ENCODE assay signal across 27 mouse cellular contexts in genomic region chr8:95181850-95182249, GRCm38 (mm10). TPM values are rescaled to one million over a fixed set of nuclear protein-coding genes. Genes with fewer than 3 reads are reported as not detected.
DNase-seq lines count a peak whose midpoint lies in the region; ATAC-seq and TF ChIP-seq lines count a peak whose summit lies in the region.
"Had no signal": no experiment of that assay in that cellular context is flagged by ENCODE, and none has a peak within 500 bp of the region (broad histone marks: within the 10 kb centered on the region; RNA-seq: fewer than 3 reads in every experiment).

No protein-coding gene starts in this region.

- no peaks in the 10 kb centered on the region for H3K9me3 ChIP-seq in liver, embryonic 12.5 days (replicated peaks)
- no peaks in the 10 kb centered on the region for H3K9me3 ChIP-seq in liver, embryonic 14.5 days (ENCODE audit: control insufficient read depth, low read length)
- H3K9me3 ChIP-seq in forebrain, embryonic 16.5 days (ENCODE audit: control insufficient read depth, low read length), result no peaks in the 10 kb centered on the region
- H3K9me3 ChIP-seq: embryonic facial prominence, embryonic 12.5 days; embryonic facial prominence, embryonic 15.5 days; heart, embryonic 12.5 days; heart, embryonic 15.5 days; hindbrain, embryonic 12.5 days; hindbrain, embryonic 15.5 days had no signal

- peak; percentile 31; the same call in 1 of the 2 replicates for TF ChIP-seq EP300 in liver, embryonic 14.5 days (IDR thresholded peaks at IDR 0.05; ENCODE audit: low read depth)

- no peak overlapping the region for H3K9ac ChIP-seq in liver, embryonic 12.5 days
- no peak overlapping the region for H3K9ac ChIP-seq in liver, embryonic 14.5 days (replicated peaks)
- H3K9ac ChIP-seq in forebrain, embryonic 16.5 days (replicated peaks; ENCODE audit: low read depth, low read length), result no peak overlapping the region
- H3K9ac ChIP-seq: embryonic facial prominence, embryonic 12.5 days; embryonic facial prominence, embryonic 15.5 days; heart, embryonic 12.5 days; heart, embryonic 15.5 days; hindbrain, embryonic 12.5 days; hindbrain, embryonic 15.5 days had no signal

- 23% methylated on average over 7 of the region's 7 CpGs for WGBS in liver, embryonic 12.5 days (ENCODE audit: insufficient replicate concordance)
- WGBS in liver, embryonic 14.5 days (ENCODE audit: insufficient replicate concordance), result 14% methylated on average over 7 of the region's 7 CpGs
- WGBS in forebrain, embryonic 16.5 days, result 71% methylated on average over 7 of the region's 7 CpGs

- peak overlapping the region; percentile 10 for H3K4me2 ChIP-seq in liver, embryonic 12.5 days
- H3K4me2 ChIP-seq in liver, embryonic 14.5 days (ENCODE audit: low read depth), result no peak overlapping the region
- H3K4me2 ChIP-seq in forebrain, embryonic 16.5 days (ENCODE audit: low read length), result no peak overlapping the region
- H3K4me2 ChIP-seq: embryonic facial prominence, embryonic 12.5 days; embryonic facial prominence, embryonic 15.5 days; heart, embryonic 12.5 days; heart, embryonic 15.5 days; hindbrain, embryonic 12.5 days; hindbrain, embryonic 15.5 days had no signal

- H3K36me3 ChIP-seq in liver, embryonic 12.5 days, result no peaks in the 10 kb centered on the region
- H3K36me3 ChIP-seq in liver, embryonic 14.5 days (replicated peaks; ENCODE audit: control insufficient read depth, insufficient read depth, low read depth), result no peaks in the 10 kb centered on the region
- no peaks in the 10 kb centered on the region for H3K36me3 ChIP-seq in forebrain, embryonic 16.5 days (ENCODE audit: control insufficient read depth, insufficient read depth)
- H3K36me3 ChIP-seq: embryonic facial prominence, embryonic 12.5 days; embryonic facial prominence, embryonic 15.5 days; heart, embryonic 12.5 days; heart, embryonic 15.5 days; hindbrain, embryonic 12.5 days; hindbrain, embryonic 15.5 days had no signal

- no peak for DNase-seq in liver
- peak; percentile 13 for DNase-seq in c-Kit-positive CD71-positive TER-119-negative erythroid progenitor cells, embryonic 14.5 days (ENCODE audit: low read depth)
- no peak for DNase-seq in liver, embryonic 14.5 days (ENCODE audit: low read depth in 3 of 3, low spot score in 3 of 3)
- no peak for DNase-seq in right cerebral cortex, postnatal 36 days (ENCODE audit: low spot score in 2 of 2)
- DNase-seq in layer of hippocampus, adult 18-20 months (ENCODE audit: low spot score in 2 of 2), result no peak
- DNase-seq: adrenal gland, postnatal 10 days; adrenal gland, postnatal 36 days; B cell, adult 2 months; cerebellum, adult 11 months; cerebellum, adult 2 months; cerebellum, adult 9-11 months; cerebellum, postnatal 25 days; gastrocnemius, postnatal 25 days; heart, adult 18-20 months; heart, postnatal 10 days; heart, postnatal 36 days had no signal

- ATAC-seq in liver, embryonic 12.5 days, result 0 out of 2 replicates have a peak, but pooled peaks have one; percentile 24
- ATAC-seq in liver, embryonic 14.5 days (ENCODE audit: insufficient read depth), result no peak
- ATAC-seq in forebrain, embryonic 16.5 days, result no peak
- ATAC-seq: forebrain, embryonic 14.5 days; Patski had no signal

- H3K27ac ChIP-seq in liver, embryonic 12.5 days, result no peak overlapping the region
- no peak overlapping the region for H3K27ac ChIP-seq in liver, embryonic 14.5 days
- H3K27ac ChIP-seq in forebrain, embryonic 16.5 days (ENCODE audit: low read length), result no peak overlapping the region
- H3K27ac ChIP-seq: embryonic facial prominence, embryonic 12.5 days; embryonic facial prominence, embryonic 15.5 days; heart, embryonic 15.5 days; hindbrain, embryonic 12.5 days; hindbrain, embryonic 15.5 days had no signal

- no peak for TF ChIP-seq CTCF in liver, embryonic 14.5 days (IDR thresholded peaks at IDR 0.05; ENCODE audit: low read depth)

- H3K4me3 ChIP-seq in liver, embryonic 12.5 days, result no peak overlapping the region
- no peak overlapping the region for H3K4me3 ChIP-seq in liver, embryonic 14.5 days (ENCODE audit: insufficient read depth in 1 of 2, low read depth in 2 of 2, low read length in 2 of 2)
- no peak overlapping the region for H3K4me3 ChIP-seq in forebrain, embryonic 16.5 days (replicated peaks; ENCODE audit: low read length)
- H3K4me3 ChIP-seq: embryonic facial prominence, embryonic 12.5 days; embryonic facial prominence, embryonic 15.5 days; heart, embryonic 12.5 days; heart, embryonic 15.5 days; hindbrain, embryonic 12.5 days; hindbrain, embryonic 15.5 days had no signal

- peaks cover 6% of the 10 kb centered on the region; the same call in 1 of the 2 replicates for H3K27me3 ChIP-seq in liver, embryonic 12.5 days (replicated peaks)
- H3K27me3 ChIP-seq in liver, embryonic 14.5 days (ENCODE audit: control insufficient read depth, insufficient read depth, low read length), result no peaks in the 10 kb centered on the region
- H3K27me3 ChIP-seq in forebrain, embryonic 16.5 days (replicated peaks; ENCODE audit: control insufficient read depth, insufficient read depth, low read length), result no peaks in the 10 kb centered on the region
- H3K27me3 ChIP-seq: CH12.LX; embryonic facial prominence, embryonic 12.5 days; embryonic facial prominence, embryonic 15.5 days; heart, embryonic 12.5 days; heart, embryonic 15.5 days; hindbrain, embryonic 12.5 days; hindbrain, embryonic 15.5 days; Patski had no signal

- peaks cover 15% of the 10 kb centered on the region; the same call in 1 of the 2 replicates for H3K4me1 ChIP-seq in liver, embryonic 12.5 days
- peaks cover 0 to 7% of the 10 kb centered on the region in 2 experiments; a peak in 2 of 4 replicates for H3K4me1 ChIP-seq in liver, embryonic 14.5 days (replicated peaks; ENCODE audit: control insufficient read depth in 2 of 2, insufficient read depth in 2 of 2, low read length in 1 of 2)
- no peaks in the 10 kb centered on the region for H3K4me1 ChIP-seq in forebrain, embryonic 16.5 days (replicated peaks; ENCODE audit: control insufficient read depth, insufficient read depth, low read length)
- H3K4me1 ChIP-seq: heart, embryonic 15.5 days; hindbrain, embryonic 15.5 days had no signal

RNA-seq across cellular contexts. Expression of gene Kifc3, which starts 20.8 kb away (rescaled TPM):
- 6.2 and 8.8 TPM in 2 replicates for polyA plus RNA-seq in liver, embryonic 12.5 days (2016; fragmentation: Nextera tagmentation; extraction: Ambion mirVana)
- 4.0 and 4.6 TPM in 2 replicates for polyA plus RNA-seq in liver, embryonic 14.5 days (2012; rRNA removed)
- polyA plus RNA-seq in liver, embryonic 14.5 days (2014; fragmentation: Nextera tagmentation; extraction: Ambion mirVana), result 2.5 and 4.3 TPM in 2 replicates
- 16.8 and 21.9 TPM in 2 replicates for polyA plus RNA-seq in forebrain, embryonic 16.5 days (2015; fragmentation: Nextera tagmentation; extraction: Ambion mirVana)
- total RNA-seq in layer of hippocampus, adult 18-20 months (2021), result 10 to 100 TPM; 57.0 to 57.2 TPM
